Mouse (Mus musculus): Measurements from ENCODE around the gene Cdh23. TPM values are rescaled to one million over a fixed set of nuclear protein-coding genes. Genes with fewer than 3 reads are reported as not detected.
A peak's percentile ranks its signal among the peaks of the same experiment; 100 is the strongest.

Cdh23 gene
- polyA plus RNA-seq, 1 experiment from 2014 or later, result 10.0 TPM

- Histone ChIP-seq H3K27me3 (replicated peaks) (peaks cover under 1% of the 10 kb centered on the region; the same call in 1 of the 2 replicates), H3K9me3 (replicated peaks) (no peaks in the 10 kb centered on the region), H3K4me2 (no peak overlapping the region), H3K36me3 (no peaks in the 10 kb centered on the region), H3K27ac (replicated peaks) (no peak overlapping the region), H3K4me1 (no peaks in the 10 kb centered on the region), H3K4me3 (replicated peaks) (no peak overlapping the region), H3K9ac (replicated peaks) (no peak overlapping the region)
- 87% methylated on average over 4 of the region's 4 CpGs for WGBS
- no peak for ATAC-seq (ENCODE audit: low FRiP score)
These were observed 10.0 kb upstream of the Cdh23 start for GRCm38 (mm10) chr10:60706268-60706667.

DNA sequence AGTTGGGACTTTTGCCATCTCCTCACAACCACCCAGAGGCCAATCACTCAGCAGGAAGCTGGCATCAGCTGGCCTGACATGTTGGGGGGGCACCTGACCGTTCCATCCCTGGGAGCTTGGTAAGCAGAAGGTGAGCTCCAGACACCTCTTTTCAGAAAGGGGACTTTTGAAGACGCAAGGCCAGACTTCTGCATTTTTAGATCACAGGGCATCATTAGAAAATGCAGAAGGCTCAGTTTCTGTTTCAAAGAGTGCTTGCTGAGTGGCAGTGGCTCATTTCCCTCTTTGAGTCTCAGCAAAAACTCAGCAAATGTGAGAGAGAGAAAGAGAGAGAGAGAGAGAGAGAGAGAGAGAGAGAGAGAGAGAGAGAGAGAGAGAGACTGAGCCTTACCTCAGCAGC, 8.8 kb upstream of the Cdh23 start:
- Histone ChIP-seq H3K27ac (replicated peaks) (no peak overlapping the region), H3K9ac (replicated peaks) (no peak overlapping the region), H3K36me3 (no peaks in the 10 kb centered on the region), H3K4me2 (no peak overlapping the region), H3K27me3 (replicated peaks) (peaks cover 5% of the 10 kb centered on the region; the same call in 1 of the 2 replicates), H3K9me3 (replicated peaks) (no peaks in the 10 kb centered on the region), H3K4me1 (no peaks in the 10 kb centered on the region), H3K4me3 (replicated peaks) (no peak overlapping the region)
- WGBS, result 69% methylated on average over 2 of the region's 2 CpGs
- ATAC-seq (ENCODE audit: low FRiP score), result no peak

GRCm38 (mm10) chr10:60697775-60698174, 1.5 kb upstream of the Cdh23 start:
- 90% methylated on average over 6 of the region's 6 CpGs for WGBS
- no peak overlapping the region for H3K27ac ChIP-seq (replicated peaks)
- no peak overlapping the region for H3K4me2 ChIP-seq
- H3K27me3 ChIP-seq (replicated peaks), result peaks cover 19% of the 10 kb centered on the region; the same call in 1 of the 2 replicates
- H3K36me3 ChIP-seq, result no peaks in the 10 kb centered on the region
- no peak for ATAC-seq (ENCODE audit: low FRiP score)
- H3K4me1 ChIP-seq, result no peaks in the 10 kb centered on the region; the same call in 1 of the 2 replicates
- no peaks in the 10 kb centered on the region for H3K9me3 ChIP-seq (replicated peaks)
- no peak overlapping the region for H3K4me3 ChIP-seq (replicated peaks)
- H3K9ac ChIP-seq (replicated peaks), result no peak overlapping the region

DNA sequence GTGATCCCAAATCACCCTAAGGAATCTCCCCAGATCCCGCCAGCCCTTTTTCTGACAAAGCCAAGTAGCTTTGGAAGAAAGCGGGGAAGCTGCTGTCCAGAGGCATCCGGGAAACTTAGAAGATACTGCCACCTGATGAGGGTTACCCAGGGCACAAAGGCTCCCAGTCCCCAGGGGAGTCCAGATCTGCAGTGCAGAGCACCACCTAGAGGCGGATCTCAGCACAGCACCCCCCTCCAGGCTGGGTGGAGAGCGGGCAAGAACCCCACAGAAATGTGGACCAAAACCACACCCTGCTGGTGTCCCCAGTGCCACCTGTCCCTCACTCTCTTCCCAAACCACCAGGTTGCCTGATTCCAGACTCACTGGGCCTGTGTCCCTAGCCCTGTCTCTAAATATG, 685 bp upstream of the Cdh23 start:
- Histone ChIP-seq H3K4me1 (peaks cover 1% of the 10 kb centered on the region), H3K4me2 (no peak overlapping the region), H3K9ac (replicated peaks) (no peak overlapping the region), H3K27me3 (replicated peaks) (peaks cover 19% of the 10 kb centered on the region; the same call in 1 of the 2 replicates), H3K27ac (replicated peaks) (no peak overlapping the region), H3K9me3 (replicated peaks) (no peaks in the 10 kb centered on the region), H3K4me3 (replicated peaks) (no peak overlapping the region), H3K36me3 (no peaks in the 10 kb centered on the region)
- WGBS, result 15% methylated on average over 5 of the region's 5 CpGs
- ATAC-seq (ENCODE audit: low FRiP score), result no peak

GRCm38 (mm10) chr10:60691671-60692390, 4.5 kb downstream of the Cdh23 start:
- 0 out of 2 replicates have a peak overlapping the region, but pooled peaks have one; percentile 13 for H3K27ac ChIP-seq (replicated peaks)
- ATAC-seq (ENCODE audit: low FRiP score), result peak; percentile 42; the same call in 1 of the 2 replicates
- H3K9ac ChIP-seq (replicated peaks), result no peak overlapping the region
- H3K4me1 ChIP-seq, result peaks cover 18% of the 10 kb centered on the region
- WGBS, result 40% methylated on average over 20 of the region's 20 CpGs
- H3K9me3 ChIP-seq (replicated peaks), result no peaks in the 10 kb centered on the region
- H3K4me3 ChIP-seq (replicated peaks), result no peak overlapping the region
- no peaks in the 10 kb centered on the region for H3K36me3 ChIP-seq
- no peak overlapping the region for H3K4me2 ChIP-seq
- peaks cover 33% of the 10 kb centered on the region for H3K27me3 ChIP-seq (replicated peaks)

DNA sequence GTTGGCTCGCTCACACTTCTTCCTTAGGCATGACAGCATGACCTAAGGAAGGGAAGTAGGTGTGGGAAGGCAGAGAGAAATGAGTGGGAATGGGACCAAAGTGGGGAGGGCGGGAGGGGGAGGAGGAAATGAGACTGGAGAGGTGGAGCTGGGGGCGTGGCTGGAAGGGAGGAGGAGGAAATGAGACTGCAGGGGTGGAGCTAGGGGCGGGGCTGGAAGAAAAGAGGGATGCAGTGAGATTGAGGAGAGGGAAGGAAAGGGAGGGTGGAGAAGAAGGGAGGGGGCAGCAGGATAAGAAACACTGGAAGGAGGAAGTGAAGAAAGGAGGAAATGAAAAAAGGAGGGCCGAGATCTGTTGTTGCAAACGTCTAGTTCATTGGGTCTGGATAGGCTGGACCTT, 5.3 kb downstream of the Cdh23 start:
- no peak overlapping the region for H3K4me3 ChIP-seq (replicated peaks)
- no peaks in the 10 kb centered on the region for H3K36me3 ChIP-seq
- peaks cover 26% of the 10 kb centered on the region for H3K4me1 ChIP-seq
- no peak for ATAC-seq (ENCODE audit: low FRiP score)
- no peak overlapping the region for H3K9ac ChIP-seq (replicated peaks)
- no peaks in the 10 kb centered on the region for H3K9me3 ChIP-seq (replicated peaks)
- peaks cover 42% of the 10 kb centered on the region for H3K27me3 ChIP-seq (replicated peaks)
- no peak overlapping the region for H3K27ac ChIP-seq (replicated peaks)
- H3K4me2 ChIP-seq, result no peak overlapping the region
- WGBS, result 52% methylated on average over 6 of the region's 6 CpGs

DNA sequence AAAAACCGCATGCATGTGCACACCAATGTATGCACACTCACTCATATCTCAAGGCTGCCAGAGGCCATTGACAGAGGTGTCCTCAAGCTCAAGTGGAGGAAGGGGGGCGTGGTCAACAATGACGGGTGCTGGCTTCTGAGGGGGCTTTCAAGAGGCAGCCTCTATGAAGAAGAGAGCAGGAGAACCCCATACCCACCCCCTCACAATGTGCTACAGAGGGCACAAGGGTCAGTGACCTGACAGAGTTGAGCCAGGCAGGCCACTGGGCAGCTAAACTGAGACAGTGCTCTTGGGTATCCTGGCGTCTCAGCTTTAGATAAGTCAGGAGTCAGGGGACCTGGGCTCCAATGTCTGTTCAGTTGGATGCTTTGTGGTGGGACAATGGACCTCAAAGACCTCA, 6.9 kb downstream of the Cdh23 start:
- H3K27ac ChIP-seq (replicated peaks), result no peak overlapping the region
- H3K27me3 ChIP-seq (replicated peaks), result peaks cover 57% of the 10 kb centered on the region
- WGBS, result 88% methylated on average over 4 of the region's 4 CpGs
- H3K4me2 ChIP-seq, result no peak overlapping the region
- H3K9ac ChIP-seq (replicated peaks), result no peak overlapping the region
- no peaks in the 10 kb centered on the region for H3K9me3 ChIP-seq (replicated peaks)
- H3K4me3 ChIP-seq (replicated peaks), result no peak overlapping the region
- no peaks in the 10 kb centered on the region for H3K36me3 ChIP-seq
- no peak for ATAC-seq (ENCODE audit: low FRiP score)
- H3K4me1 ChIP-seq, result peaks cover 32% of the 10 kb centered on the region

- H3K4me2 ChIP-seq, result peak overlapping the region; percentile 97
- H3K27me3 ChIP-seq (replicated peaks), result peaks cover 74% of the 10 kb centered on the region
- peak overlapping the region; percentile 59 for H3K9ac ChIP-seq (replicated peaks)
- peak; percentile 83 for ATAC-seq (ENCODE audit: low FRiP score)
- H3K36me3 ChIP-seq, result no peaks in the 10 kb centered on the region
- under 1% methylated on average over 75 of the region's 76 CpGs for WGBS
- peak overlapping the region; percentile 61 for H3K4me3 ChIP-seq (replicated peaks)
- no peaks in the 10 kb centered on the region for H3K9me3 ChIP-seq (replicated peaks)
- H3K4me1 ChIP-seq, result peaks cover 32% of the 10 kb centered on the region
- no peak overlapping the region for H3K27ac ChIP-seq (replicated peaks)
These were observed 9.1 kb downstream of the Cdh23 start for GRCm38 (mm10) chr10:60687011-60687776.

GRCm38 (mm10) chr10:60686641-60686975, 9.7 kb downstream of the Cdh23 start:
- Histone ChIP-seq H3K9ac (replicated peaks) (peak overlapping the region; percentile 59), H3K27me3 (replicated peaks) (peaks cover 74% of the 10 kb centered on the region), H3K4me2 (peak overlapping the region; percentile 97), H3K27ac (replicated peaks) (no peak overlapping the region), H3K9me3 (replicated peaks) (no peaks in the 10 kb centered on the region), H3K36me3 (no peaks in the 10 kb centered on the region), H3K4me1 (peaks cover 27% of the 10 kb centered on the region), H3K4me3 (replicated peaks) (peak overlapping the region; percentile 61)
- ATAC-seq (ENCODE audit: low FRiP score), result no peak
- WGBS, result 1% methylated on average over 37 of the region's 37 CpGs

- Histone ChIP-seq H3K9me3 (replicated peaks) (no peaks in the 10 kb centered on the region), H3K4me1 (peaks cover 23% of the 10 kb centered on the region), H3K27ac (replicated peaks) (no peak overlapping the region), H3K4me2 (peak overlapping the region; percentile 97), H3K9ac (replicated peaks) (peak overlapping the region; percentile 59; the same call in 1 of the 2 replicates), H3K36me3 (no peaks in the 10 kb centered on the region), H3K4me3 (replicated peaks) (peak overlapping the region; percentile 61), H3K27me3 (replicated peaks) (peaks cover 74% of the 10 kb centered on the region)
- ATAC-seq (ENCODE audit: low FRiP score), result no peak
- 7% methylated on average over 50 of the region's 50 CpGs for WGBS
These were observed 10.3 kb downstream of the Cdh23 start for GRCm38 (mm10) chr10:60685764-60686640.

- no peak overlapping the region for H3K27ac ChIP-seq (replicated peaks)
- no peak overlapping the region for H3K9ac ChIP-seq (replicated peaks)
- 91% methylated on average over 3 of the region's 3 CpGs for WGBS
- peaks cover 22% of the 10 kb centered on the region for H3K27me3 ChIP-seq (replicated peaks)
- no peaks in the 10 kb centered on the region; the same call in 1 of the 2 replicates for H3K9me3 ChIP-seq (replicated peaks)
- no peak overlapping the region for H3K4me2 ChIP-seq
- no peaks in the 10 kb centered on the region for H3K36me3 ChIP-seq
- ATAC-seq (ENCODE audit: low FRiP score), result no peak
- no peaks in the 10 kb centered on the region for H3K4me1 ChIP-seq
- no peak overlapping the region for H3K4me3 ChIP-seq (replicated peaks)
These were observed 17.4 kb downstream of the Cdh23 start for GRCm38 (mm10) chr10:60678926-60679325.

Data from neural tube, embryonic 15.5 days (tissue).